Mouse (Mus musculus) E14TG2a.4 (cell line): ENCODE results near the gene Csf2rb2.
"Not testable (repeated sequence)": the region's sequence is repeated elsewhere in the genome, so short reads cannot be mapped to it uniquely, and the experiment has no call there.

Experiments
- CTCF ChIP-seq: conservative IDR thresholded peaks from 2 replicates; pipeline ENCODE4 v1.5.1; 2014; ENCODE audit warnings: low read length
- NANOG ChIP-seq: IDR thresholded peaks from 2 replicates; pipeline ENCODE4 v1.6.1; 2014; ENCODE audit warnings: borderline replicate concordance, low read length, mixed read lengths

- TF ChIP-seq CTCF, NANOG: not testable (repeated sequence)
Observed at GRCm38 (mm10) chr15:78313659-78314058, 8.1 kb upstream of the Csf2rb2 start.
